ENCODE assay signal across 14 mouse cellular contexts in the genomic region with DNA sequence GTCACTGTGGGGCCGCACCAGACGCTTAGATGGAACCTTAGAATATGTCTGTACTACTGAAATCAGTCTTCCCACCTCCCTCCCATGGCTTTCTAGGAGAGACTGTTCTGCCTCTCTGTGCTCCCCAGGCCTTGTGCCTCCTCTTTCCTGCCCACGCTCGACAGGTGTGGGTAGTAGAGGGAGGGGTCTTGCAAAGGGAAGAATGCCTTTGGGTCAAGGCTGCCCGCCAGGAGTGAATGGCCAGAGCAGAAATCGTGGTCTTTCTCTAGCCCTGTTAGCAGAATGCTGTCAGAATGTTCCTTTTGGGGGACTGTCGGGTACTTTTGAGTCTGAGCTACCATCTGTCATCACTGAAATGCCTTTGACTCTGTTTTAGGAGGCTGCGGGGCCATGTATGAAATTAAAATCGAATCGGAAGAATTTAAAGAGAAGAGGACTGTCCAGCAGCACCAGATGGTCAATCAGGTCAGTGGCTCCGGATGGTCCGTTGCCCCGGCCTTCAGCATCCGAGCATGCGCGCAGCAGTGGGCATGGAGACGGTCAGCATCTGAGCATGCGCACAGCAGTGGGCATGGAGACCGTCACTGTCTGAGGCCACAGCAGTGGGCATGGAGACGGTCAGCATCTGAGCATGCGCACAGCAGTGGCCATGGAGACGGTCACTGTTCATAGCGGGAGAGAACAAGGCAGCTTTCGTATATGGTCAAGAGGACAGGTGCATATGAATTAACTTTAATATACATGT. TPM values are rescaled to one million over a fixed set of nuclear protein-coding genes. Genes with fewer than 3 reads are reported as not detected.
DNase-seq lines count a peak whose midpoint lies in the region; ATAC-seq and TF ChIP-seq lines count a peak whose summit lies in the region.
"Had no signal": no experiment of that assay in that cellular context is flagged by ENCODE, and none has a peak within 500 bp of the region (broad histone marks: within the 10 kb centered on the region; RNA-seq: fewer than 3 reads in every experiment).

No protein-coding gene starts in this region.

- no peaks in the 10 kb centered on the region for H3K27me3 ChIP-seq in heart, embryonic 12.5 days (replicated peaks)
- no peaks in the 10 kb centered on the region for H3K27me3 ChIP-seq in myocyte (ENCODE audit: control insufficient read depth, insufficient read depth, insufficient read length)
- H3K27me3 ChIP-seq: embryonic facial prominence, embryonic 15.5 days had no signal

- H3K79me2 ChIP-seq in myocyte (ENCODE audit: control insufficient read depth, insufficient read depth): peaks cover 10% of the 10 kb centered on the region

- peak overlapping the region; percentile 4; the same call in 1 of the 2 replicates for H3K9ac ChIP-seq in heart, embryonic 12.5 days
- H3K9ac ChIP-seq: embryonic facial prominence, embryonic 15.5 days had no signal

- ATAC-seq in heart, embryonic 12.5 days (ENCODE audit: insufficient number of reproducible peaks, low FRiP score): no peak
- ATAC-seq: CD4-positive, CD25-positive, alpha-beta regulatory T cell, adult 4 months had no signal

- peaks cover 30% of the 10 kb centered on the region for H3K4me1 ChIP-seq in heart, embryonic 12.5 days (replicated peaks)

- no peak for DNase-seq in heart, postnatal 4 days
- peak; percentile 60 for DNase-seq in right cerebral cortex, adult 18-20 months
- no peak for DNase-seq in right cerebral cortex, postnatal 4 days
- peak; percentile 75 to 83 for DNase-seq in cerebellum, postnatal 10 days
- no peak for DNase-seq in yolk sac, embryonic 10.5 days (ENCODE audit: low spot score)
- no peak for DNase-seq in natural killer cell, adult 2 months (ENCODE audit: low spot score in 2 of 2)
- DNase-seq: heart, adult 11 months; kidney, adult 11 months; kidney, postnatal 36 days; lung, adult 18-20 months had no signal

- peak overlapping the region; percentile 23; the same call in 1 of the 2 replicates for H3K4me2 ChIP-seq in heart, embryonic 12.5 days
- H3K4me2 ChIP-seq in myocyte (ENCODE audit: low read depth): no peak overlapping the region
- H3K4me2 ChIP-seq: embryonic facial prominence, embryonic 15.5 days had no signal

- H3ac ChIP-seq in myocyte (ENCODE audit: control insufficient read depth, insufficient read length): no peak overlapping the region

- TF ChIP-seq POLR2A in myocyte (IDR thresholded peaks at IDR 0.05; ENCODE audit: insufficient read length, low read depth): no peak

- no peaks in the 10 kb centered on the region for H3K9me3 ChIP-seq in heart, embryonic 12.5 days (replicated peaks)
- H3K9me3 ChIP-seq: embryonic facial prominence, embryonic 15.5 days had no signal

- peaks cover 61% of the 10 kb centered on the region for H3K36me3 ChIP-seq in heart, embryonic 12.5 days
- H3K36me3 ChIP-seq in myocyte (ENCODE audit: control insufficient read depth, insufficient read depth): no peaks in the 10 kb centered on the region

- H3K27ac ChIP-seq in heart, embryonic 12.5 days (ENCODE audit: poor library complexity, severe bottlenecking): peak overlapping the region; percentile 52; the same call in 1 of the 2 replicates
- H3K27ac ChIP-seq: embryonic facial prominence, embryonic 15.5 days had no signal

- H3K4me3 ChIP-seq in heart, embryonic 12.5 days: no peak overlapping the region
- H3K4me3 ChIP-seq in myocyte: no peak overlapping the region
- H3K4me3 ChIP-seq: embryonic facial prominence, embryonic 15.5 days had no signal

- 93% methylated on average over 24 of the region's 24 CpGs for WGBS in heart, embryonic 12.5 days

TF ChIP-seq in myocyte, 11 proteins besides CTCF, POLR2A, EP300 and RAD21:
- TF ChIP-seq REST (IDR thresholded peaks at IDR 0.05; ENCODE audit: insufficient read depth, insufficient read length) (no peak), USF1 (IDR thresholded peaks at IDR 0.05; ENCODE audit: low read depth) (no peak), MAX (IDR thresholded peaks at IDR 0.05; ENCODE audit: low read depth) (no peak), CEBPB (IDR thresholded peaks at IDR 0.05; ENCODE audit: insufficient read depth, poor library complexity, severe bottlenecking) (no peak), POLR2AphosphoS2 (IDR thresholded peaks at IDR 0.05; ENCODE audit: insufficient read length, low read depth) (peak; percentile 42), TCF12 (IDR thresholded peaks at IDR 0.05; ENCODE audit: insufficient read depth, poor library complexity, severe bottlenecking) (no peak), E2F4 (IDR thresholded peaks at IDR 0.05; ENCODE audit: insufficient read depth) (no peak), MYOG (IDR thresholded peaks at IDR 0.05; ENCODE audit: control insufficient read depth in 1 of 3, insufficient read depth in 1 of 3, insufficient read length in 2 of 3, low read depth in 2 of 3) (no peak)

RNA-seq across cellular contexts. Expression of gene Bola3, which starts 3.9 kb away (rescaled TPM):
- polyA plus RNA-seq in heart, embryonic 12.5 days (2016; fragmentation: Nextera tagmentation; extraction: Ambion mirVana): 262 and 274 TPM in 2 replicates
- 100 to 1,000 TPM; 232 to 238 TPM for total RNA-seq in heart, postnatal 4 days (2021)
- 104 TPM for polyA plus RNA-seq in myocyte (2012; fragmentation: generic; extraction: Trizol)

RNA-seq across cellular contexts. Expression of gene Mob1a, which starts 27.0 kb away (rescaled TPM):
- 42.6 and 43.3 TPM in 2 replicates for polyA plus RNA-seq in heart, embryonic 12.5 days (2016; fragmentation: Nextera tagmentation; extraction: Ambion mirVana)
- total RNA-seq in heart, postnatal 4 days (2021): 10 to 100 TPM; 32.2 to 34.3 TPM
- polyA plus RNA-seq in myocyte (2012; fragmentation: generic; extraction: Trizol): 22.8 TPM

RNA-seq across cellular contexts. Expression of gene Mthfd2, which starts 27.1 kb away (rescaled TPM):
- 38.9 TPM in 2 replicates for polyA plus RNA-seq in heart, embryonic 12.5 days (2016; fragmentation: Nextera tagmentation; extraction: Ambion mirVana)
- total RNA-seq in heart, postnatal 4 days (2021): 10 to 100 TPM; 10.7 to 15.0 TPM
- polyA plus RNA-seq in myocyte (2012; fragmentation: generic; extraction: Trizol): 260 TPM

Comparison
In these comparisons a context has a peak if more than half of its experiments do, and no peak if none do; other contexts are left out.
1. DNase-seq: peak in right cerebral cortex, adult 18-20 months (single experiment) and cerebellum, postnatal 10 days (2 of 2); none in heart, postnatal 4 days (single experiment), right cerebral cortex, postnatal 4 days (single experiment), yolk sac, embryonic 10.5 days (single experiment) and natural killer cell, adult 2 months (0 of 2).